Mouse (Mus musculus) heart, adult 2 months (tissue): ENCODE measurements around the gene Cep164.

Experiments
- CTCF ChIP-seq: fragments of 200-600 bp; IDR thresholded peaks from 2 replicates; pipeline ENCODE4 v1.8.1; 2022; ENCODE audit warnings: antibody characterized with exemption, mild to moderate bottlenecking, moderate library complexity
- EP300 ChIP-seq: fragments of 200-500 bp; IDR thresholded peaks from 2 replicates; pipeline ENCODE4 v1.6.1; 2011; ENCODE audit warnings: low read depth, low read length, control low read depth; ENCODE audit not compliant: insufficient read depth
- POLR2A ChIP-seq: fragments of 200-500 bp; IDR thresholded peaks from 2 replicates; pipeline ENCODE4 v1.6.1; 2011; ENCODE audit warnings: mild to moderate bottlenecking, low read depth, low read length, control low read depth; ENCODE audit not compliant: insufficient read depth

- TF ChIP-seq POLR2A = no peak
- TF ChIP-seq CTCF = no peak
- no peak for TF ChIP-seq EP300
Observed at GRCm38 (mm10) chr9:45839139-45839981, 10.9 kb upstream of the Cep164 start.
